Mouse (Mus musculus) cerebellum, adult 8-10 months (tissue): ENCODE data around the gene Gm48552.

Experiments
- DNase-seq: peaks from one replicate; pipeline ENCODE4 v3.0.0; 2022

The Gm48552 gene

GRCm38 (mm10) chr10:81407539-81408423 lies 19.0 kb downstream of the Gm48552 start:
- peak; percentile 85 for DNase-seq

DNA sequence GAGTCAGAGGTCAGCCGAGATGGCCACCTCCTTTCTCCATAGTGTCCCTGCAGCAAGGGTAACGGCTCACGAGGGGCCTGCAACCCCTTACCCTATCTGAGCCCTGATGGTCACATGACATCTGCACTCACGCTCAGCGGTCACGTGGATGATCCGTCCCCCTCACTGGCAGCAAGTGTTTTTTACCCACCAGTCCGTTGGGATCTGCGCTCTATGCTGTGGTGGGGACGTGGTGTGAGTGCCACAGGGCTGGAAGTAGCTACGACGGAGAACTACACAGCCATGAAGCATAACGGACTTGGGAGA lies 19.6 kb downstream of the Gm48552 start:
- DNase-seq = peak; percentile 36

DNA sequence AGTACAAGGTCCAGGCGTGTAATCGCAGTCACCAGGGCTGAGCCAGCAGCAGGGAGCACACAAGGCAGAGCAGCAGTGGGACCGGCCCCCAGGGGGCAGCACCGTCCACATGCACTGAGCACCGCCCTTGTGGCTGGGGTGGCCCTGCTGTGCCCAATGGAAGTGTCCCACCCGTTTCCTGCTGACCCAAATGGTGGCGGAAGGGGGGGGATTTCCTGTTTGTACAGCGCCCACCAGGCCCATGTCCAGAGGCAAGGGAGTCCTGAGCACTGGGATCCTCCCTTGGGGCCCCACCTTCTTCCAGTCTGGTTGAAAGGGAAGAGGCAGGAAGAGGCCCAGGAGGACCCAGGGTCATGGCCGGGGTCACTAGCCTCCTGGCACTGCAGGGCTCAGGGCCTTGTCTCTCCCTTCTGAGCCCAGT lies 20.1 kb downstream of the Gm48552 start:
- DNase-seq = peak; percentile 65

GRCm38 (mm10) chr10:81409330-81409729 lies 20.5 kb downstream of the Gm48552 start:
- no peak for DNase-seq

DNA sequence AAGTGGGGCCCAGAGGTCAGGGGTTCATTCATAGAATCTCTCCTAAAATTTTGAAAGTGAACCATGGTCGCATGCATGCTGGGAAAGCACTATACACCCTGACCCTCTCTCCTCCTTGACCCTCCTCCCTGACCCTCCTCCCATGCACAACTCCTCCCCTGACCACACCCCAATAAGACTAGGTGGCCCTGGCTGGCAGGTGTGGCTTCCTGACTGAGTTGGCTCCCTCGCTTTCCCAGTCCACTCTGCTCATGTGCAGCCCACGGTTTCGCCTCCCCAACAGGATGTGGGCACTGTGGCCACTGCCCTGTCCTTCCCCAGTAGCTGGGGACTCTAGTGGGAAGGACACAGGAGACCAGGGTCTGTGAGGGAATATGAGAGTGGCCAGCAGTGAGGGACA lies 21.5 kb downstream of the Gm48552 start:
- DNase-seq = peak; percentile 41

DNA sequence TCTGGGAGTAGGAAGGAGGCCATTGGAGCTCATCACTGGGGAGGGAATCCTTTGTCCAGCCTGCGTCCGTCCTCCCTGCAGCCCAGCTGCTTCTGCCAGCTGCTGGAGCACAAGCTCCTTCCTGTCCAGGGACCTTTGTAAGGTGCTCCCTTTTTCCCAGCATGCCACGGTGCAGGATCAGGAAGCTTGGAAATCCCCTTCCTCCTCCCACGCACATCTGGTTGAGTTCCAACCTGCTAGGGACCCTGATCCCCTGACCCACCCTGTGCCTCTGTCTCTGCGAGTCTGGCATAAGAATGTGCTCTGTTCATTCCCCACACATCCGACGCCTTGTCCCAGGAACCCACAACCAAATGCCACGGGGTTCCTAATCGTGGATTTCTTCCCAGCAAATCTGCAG lies 22.2 kb downstream of the Gm48552 start:
- no peak for DNase-seq

DNA sequence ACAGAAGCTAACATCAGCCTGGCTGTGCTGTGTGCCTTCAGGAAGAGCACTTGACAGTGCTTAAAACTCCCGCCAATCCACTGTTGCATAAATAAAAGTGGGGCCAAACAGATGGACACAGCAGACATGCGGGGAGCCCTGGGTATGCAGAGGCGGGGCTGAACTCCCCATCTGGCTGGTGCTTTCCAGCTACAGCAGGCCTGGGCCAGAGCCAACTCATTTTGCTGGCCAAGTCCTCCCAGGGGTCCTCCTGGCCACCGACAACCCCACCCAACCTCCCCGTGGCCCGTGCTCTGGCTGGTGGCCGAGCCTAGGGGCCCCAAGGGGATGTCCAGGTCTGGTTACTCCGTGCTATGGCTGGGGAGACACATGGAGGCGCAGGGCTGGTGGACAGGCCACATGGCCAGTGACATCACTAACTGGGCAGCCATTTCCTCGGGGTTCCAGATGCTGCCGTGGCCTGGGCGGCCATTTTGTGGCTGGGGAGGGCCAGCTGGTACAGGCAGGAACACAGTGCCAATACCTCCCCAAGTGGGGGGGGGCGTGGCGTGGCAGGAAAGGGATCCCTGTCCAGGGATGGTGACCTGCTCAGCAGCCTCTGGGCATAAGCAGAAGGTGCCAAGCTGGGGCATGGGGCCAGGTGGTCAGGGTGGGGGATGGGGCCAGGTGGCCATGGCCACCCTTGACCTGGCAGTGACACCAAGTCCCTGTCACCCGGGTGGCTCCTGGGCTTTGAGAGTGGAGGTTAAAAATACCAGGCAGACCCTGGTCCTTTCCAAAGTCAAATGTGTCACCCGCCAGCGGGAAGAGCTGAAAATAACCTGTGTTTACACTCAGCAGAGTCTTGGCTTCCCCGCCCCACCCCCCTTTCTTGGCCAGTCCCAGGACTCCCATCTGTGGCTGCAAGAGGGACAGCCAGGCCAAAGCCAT lies 22.9 kb downstream of the Gm48552 start:
- DNase-seq = peak; percentile 91

- DNase-seq = peak; percentile 54
Observed at GRCm38 (mm10) chr10:81412586-81413309, 23.9 kb downstream of the Gm48552 start.

- DNase-seq = peak; percentile 85
Observed at GRCm38 (mm10) chr10:81413310-81414261, 24.8 kb downstream of the Gm48552 start.

GRCm38 (mm10) chr10:81414682-81415081 lies 25.9 kb downstream of the Gm48552 start:
- DNase-seq = no peak

GRCm38 (mm10) chr10:81415146-81415545 lies 26.3 kb downstream of the Gm48552 start:
- DNase-seq = no peak

- no peak for DNase-seq
Observed at GRCm38 (mm10) chr10:81415549-81416310, 26.9 kb downstream of the Gm48552 start.

GRCm38 (mm10) chr10:81416581-81417226 lies 27.9 kb downstream of the Gm48552 start:
- DNase-seq = peak; percentile 96

- no peak for DNase-seq
Observed at GRCm38 (mm10) chr10:81417227-81418215, 28.7 kb downstream of the Gm48552 start.

DNA sequence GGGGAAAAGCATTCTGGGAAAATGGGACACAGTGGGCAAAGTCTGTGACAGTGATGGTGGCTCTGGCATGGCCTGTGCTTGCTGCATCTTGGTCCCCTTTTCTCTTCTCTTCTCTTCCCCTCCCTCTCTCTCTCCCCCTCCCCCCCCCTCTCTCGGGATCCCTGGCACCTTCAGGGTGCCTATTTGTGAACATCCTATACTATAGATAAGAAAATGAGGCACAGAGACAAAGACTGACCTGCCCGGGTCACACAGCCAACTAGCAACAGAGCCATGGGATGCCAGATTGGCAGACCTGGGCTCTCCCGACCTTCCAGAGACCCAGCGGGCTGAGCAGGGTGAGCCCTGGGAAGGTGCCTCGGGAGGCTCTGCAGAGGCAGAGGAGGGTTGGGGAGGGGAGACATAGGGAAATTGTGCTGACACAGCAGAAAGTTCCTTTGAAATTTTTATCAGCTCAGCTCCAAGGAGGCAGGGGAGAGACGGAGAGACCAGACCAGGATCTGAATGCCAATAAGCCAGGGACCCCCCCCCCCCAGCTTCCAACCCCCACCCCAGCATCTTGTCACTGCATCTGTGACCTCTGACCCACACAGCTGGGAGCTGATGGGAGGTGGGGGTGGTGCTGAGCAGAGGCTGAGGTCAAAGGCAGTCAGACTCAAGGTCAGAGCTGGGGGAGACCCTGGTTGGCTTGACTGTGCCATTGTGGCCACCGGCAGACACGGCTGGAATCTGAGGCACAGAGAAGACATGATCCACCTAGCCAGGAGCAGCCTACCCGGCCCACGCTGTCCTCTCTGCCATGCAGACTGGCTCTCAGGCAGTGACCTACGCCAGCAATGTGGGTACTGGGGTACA lies 29.6 kb downstream of the Gm48552 start:
- no peak for DNase-seq

- no peak for DNase-seq
Observed at GRCm38 (mm10) chr10:81419111-81419928, 30.5 kb downstream of the Gm48552 start.

- peak; percentile 59 for DNase-seq
Observed at GRCm38 (mm10) chr10:81420191-81420767, 31.5 kb downstream of the Gm48552 start.
